Mouse (Mus musculus) stomach, postnatal 0 days (tissue): ENCODE measurements around the gene Olfr917. TPM values are rescaled to one million over a fixed set of nuclear protein-coding genes. Genes with fewer than 3 reads are reported as not detected.

Experiments
- ATAC-seq: fragments of 200-750 bp; cut with Nextera tagmentation; 2 replicates; pipeline ENCODE4 v1.8.0; 2017; ENCODE audit not compliant: low FRiP score, low TSS enrichment
- DNase-seq: peaks from one replicate; pipeline ENCODE4 v3.0.0-alpha.2; 2016; ENCODE audit warnings: low spot score
- H3K27ac ChIP-seq: fragments of 300-500 bp; sonication (generic); replicated peaks from 2 replicates; pipeline ENCODE4 v1.5.1; 2014; ENCODE audit warnings: mild to moderate bottlenecking, control low read depth
- H3K27me3 ChIP-seq: fragments of 300-500 bp; sonication (generic); 2 replicates; pipeline ENCODE4 v1.6.1; 2014; ENCODE audit warnings: low read length; ENCODE audit not compliant: control insufficient read depth, insufficient read depth
- H3K36me3 ChIP-seq: fragments of 300-500 bp; sonication (generic); 2 replicates; pipeline ENCODE4 v1.6.1; 2014; ENCODE audit warnings: low read length, mixed read lengths; ENCODE audit not compliant: control insufficient read depth, insufficient read depth
- H3K4me1 ChIP-seq: fragments of 300-500 bp; sonication (generic); replicated peaks from 2 replicates; pipeline ENCODE4 v1.6.1; 2014; ENCODE audit warnings: antibody characterized with exemption; ENCODE audit not compliant: control insufficient read depth, insufficient read depth
- H3K4me2 ChIP-seq: fragments of 300-500 bp; sonication (generic); replicated peaks from 2 replicates; pipeline ENCODE4 v1.6.1; 2014; ENCODE audit warnings: low read depth, mild to moderate bottlenecking, control low read depth, moderate library complexity
- H3K4me3 ChIP-seq: fragments of 300-500 bp; sonication (generic); 2 replicates; pipeline ENCODE4 v1.5.1; 2014; ENCODE audit warnings: low read depth, low read length, control low read depth
- H3K9ac ChIP-seq: fragments of 300-500 bp; sonication (generic); 2 replicates; pipeline ENCODE4 v1.6.1; 2014; ENCODE audit warnings: mild to moderate bottlenecking, low read length, control low read depth, mixed read lengths
- H3K9me3 ChIP-seq: fragments of 300-500 bp; sonication (generic); 2 replicates; pipeline ENCODE4 v1.6.1; 2016; ENCODE audit warnings: low read length; ENCODE audit not compliant: control insufficient read depth
- CTCF ChIP-seq: IDR thresholded peaks from 2 replicates; pipeline ENCODE4 v1.5.1; 2016; ENCODE audit warnings: antibody characterized with exemption, low read depth, mild to moderate bottlenecking, moderate library complexity
- EP300 ChIP-seq: optimal IDR thresholded peaks from 2 replicates; pipeline ENCODE3; 2016; ENCODE audit warnings: antibody characterized with exemption
- WGBS: fragments of 180-500 bp; shearing (Covaris S2); extraction: QIAGEN DNeasy Blood & Tissue Kit; methylation state at CpG from one replicate; pipeline ENCODE4 v1.1.7; 2014; 5-methylcytosine and 5-hydroxymethylcytosine counted together
- polyA plus RNA-seq: library from polyadenylated mRNA; unstranded; fragments of >200 nt; fragmentation: Nextera tagmentation; extraction: Ambion mirVana; gene quantifications from 2 replicates; pipeline ENCODE4 v1.2.1, GENCODE M21; 2015

The Olfr917 gene
- not detected in 2 replicates for polyA plus RNA-seq

GRCm38 (mm10) chr9:38665742-38666141, at the start of gene Olfr917:
Gene Olfr917 (minus strand): TSS chr9:38665842.
- Histone ChIP-seq H3K9me3 (no peaks in the 10 kb centered on the region), H3K9ac (no peak within 1 kb of the TSS), H3K27ac (no peak within 1 kb of the TSS), H3K4me2 (no peak within 1 kb of the TSS), H3K4me3 (no peak within 1 kb of the TSS), H3K4me1 (no peaks in the 10 kb centered on the region), H3K36me3 (no peaks in the 10 kb centered on the region), H3K27me3 (no peaks in the 10 kb centered on the region)
- TF ChIP-seq EP300 (no peak), CTCF (no peak)
- 48% methylated on average over 1 of the region's 1 CpGs for WGBS
- DNase-seq (no peak), ATAC-seq (no peak)

DNA sequence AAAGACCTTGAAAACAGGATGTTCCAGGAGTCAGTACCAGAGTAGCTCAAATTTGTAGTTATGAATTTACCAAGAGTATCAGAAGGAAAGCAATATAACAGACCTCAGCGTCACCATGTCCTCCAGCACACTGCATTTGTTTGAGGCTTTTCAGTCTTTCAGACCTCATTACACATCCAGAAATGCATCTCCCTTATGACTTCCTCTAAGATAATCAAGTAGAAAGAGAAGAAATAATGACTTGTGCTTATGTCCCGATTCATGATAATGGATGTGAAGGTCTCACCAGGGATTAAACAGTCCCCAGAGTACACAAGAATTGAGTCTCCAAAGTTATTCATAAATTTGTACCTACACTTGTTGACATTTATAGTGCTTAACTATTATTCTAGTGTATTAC, 8.9 kb upstream of the Olfr917 start, which contains the start of gene Olfr918:
Gene Olfr918 (minus strand): TSS at position 101 of the 400 bp plus-strand sequence.
- TF ChIP-seq CTCF (no peak), EP300 (no peak)
- Histone ChIP-seq H3K9ac (no peak within 1 kb of the TSS), H3K27me3 (no peaks in the 10 kb centered on the region), H3K4me1 (no peaks in the 10 kb centered on the region), H3K9me3 (no peaks in the 10 kb centered on the region), H3K27ac (no peak within 1 kb of the TSS), H3K4me3 (no peak within 1 kb of the TSS), H3K36me3 (no peaks in the 10 kb centered on the region), H3K4me2 (no peak within 1 kb of the TSS)
- DNase-seq: no peak
- ATAC-seq: no peak
- 79% methylated on average over 2 of the region's 2 CpGs for WGBS

DNA sequence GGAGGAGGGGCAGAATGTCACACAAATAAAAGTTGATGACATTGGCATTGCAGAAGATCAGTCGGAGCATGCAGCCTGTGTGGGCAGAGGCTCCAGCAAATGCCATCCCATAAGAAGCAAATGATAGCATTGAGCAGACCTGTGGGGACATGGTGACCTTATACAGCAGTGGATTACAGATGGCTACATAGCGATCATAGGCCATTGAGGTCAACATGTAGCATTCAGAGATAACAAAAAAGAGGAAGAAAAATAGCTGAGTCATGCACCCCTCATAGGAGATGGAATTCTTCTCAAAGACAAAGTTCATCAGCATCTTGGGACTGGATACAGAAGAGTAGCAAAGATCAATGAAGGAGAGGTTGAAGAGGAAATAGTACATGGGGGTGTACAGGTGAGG, 7.2 kb upstream of the Olfr917 start:
- Histone ChIP-seq H3K36me3 (no peaks in the 10 kb centered on the region), H3K4me1 (no peaks in the 10 kb centered on the region), H3K4me3 (no peak overlapping the region), H3K9me3 (no peaks in the 10 kb centered on the region), H3K9ac (no peak overlapping the region), H3K27me3 (no peaks in the 10 kb centered on the region), H3K27ac (no peak overlapping the region), H3K4me2 (no peak overlapping the region)
- ATAC-seq (no peak), DNase-seq (no peak)
- WGBS: 71% methylated on average over 2 of the region's 2 CpGs
- TF ChIP-seq CTCF: no peak
- TF ChIP-seq EP300: no peak

DNA sequence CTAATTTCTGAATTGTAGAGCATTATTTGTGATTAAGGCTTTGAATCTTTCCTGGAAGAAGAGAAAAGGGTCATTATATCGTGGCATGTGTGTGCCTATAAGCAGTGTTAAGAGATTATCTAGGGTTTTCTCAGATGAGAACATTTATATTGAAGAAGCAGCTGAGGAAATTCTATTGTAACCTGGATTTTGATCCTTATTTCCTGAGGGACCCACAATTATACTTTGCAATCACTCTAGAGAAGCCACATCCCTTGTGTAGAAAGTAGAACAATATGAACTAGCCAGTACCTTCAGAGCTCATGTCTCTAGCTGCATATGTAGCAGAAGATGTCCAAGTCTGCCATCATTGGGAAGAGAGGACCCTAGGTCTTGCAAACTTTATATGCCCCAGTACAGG, 5.9 kb downstream of the Olfr917 start, which contains the start of gene Olfr916:
Gene Olfr916 (minus strand): TSS at position 101 of the 400 bp plus-strand sequence.
- Histone ChIP-seq H3K4me2 (no peak within 1 kb of the TSS), H3K9ac (no peak within 1 kb of the TSS), H3K27me3 (no peaks in the 10 kb centered on the region), H3K27ac (no peak within 1 kb of the TSS), H3K4me3 (no peak within 1 kb of the TSS), H3K4me1 (no peaks in the 10 kb centered on the region), H3K9me3 (no peaks in the 10 kb centered on the region), H3K36me3 (no peaks in the 10 kb centered on the region)
- DNase-seq (no peak), ATAC-seq (no peak)
- 57% methylated on average over 1 of the region's 1 CpGs for WGBS
- TF ChIP-seq CTCF (no peak), EP300 (no peak)

GRCm38 (mm10) chr9:38632406-38632805, 33.2 kb downstream of the Olfr917 start:
- Histone ChIP-seq H3K27me3 (no peaks in the 10 kb centered on the region), H3K9me3 (no peaks in the 10 kb centered on the region), H3K9ac (no peak overlapping the region), H3K4me1 (no peaks in the 10 kb centered on the region), H3K36me3 (no peaks in the 10 kb centered on the region), H3K27ac (no peak overlapping the region), H3K4me3 (no peak overlapping the region), H3K4me2 (no peak overlapping the region)
- 78% methylated on average over 4 of the region's 4 CpGs for WGBS
- no peak for ATAC-seq
- DNase-seq: no peak
- no peak for TF ChIP-seq CTCF
- no peak for TF ChIP-seq EP300

Other genes starting within 250 kb of the Olfr917 start
- gene Olfr901, start 236.4 kb downstream of the Olfr917 start, polyA plus RNA-seq: not detected in 2 replicates
- gene Olfr902, start 218.2 kb downstream of the Olfr917 start, polyA plus RNA-seq: not detected in 2 replicates
- not detected in 2 replicates for gene Olfr904, start 202.7 kb downstream of the Olfr917 start, polyA plus RNA-seq
- not detected in 2 replicates for gene Olfr905, start 194.7 kb downstream of the Olfr917 start, polyA plus RNA-seq
- not detected in 2 replicates for gene Olfr906, start 178.8 kb downstream of the Olfr917 start, polyA plus RNA-seq
- not detected in 2 replicates for gene Olfr907, start 170.0 kb downstream of the Olfr917 start, polyA plus RNA-seq
- not detected in 2 replicates for gene Olfr911-ps1, start 144.3 kb downstream of the Olfr917 start, polyA plus RNA-seq
- gene Olfr910, start 128.0 kb downstream of the Olfr917 start, polyA plus RNA-seq: not detected in 2 replicates
- gene Olfr912, start 85.7 kb downstream of the Olfr917 start, polyA plus RNA-seq: 0.01 TPM in 1 of 2 replicates, not detected in the other
- gene Olfr913, start 73.1 kb downstream of the Olfr917 start, polyA plus RNA-seq: 0.04 TPM in 1 of 2 replicates, not detected in the other
- not detected in 2 replicates for gene Olfr914, start 60.7 kb downstream of the Olfr917 start, polyA plus RNA-seq
- gene Olfr916, start 6.0 kb downstream of the Olfr917 start, polyA plus RNA-seq: 0.02 TPM in 1 of 2 replicates, not detected in the other
- not detected in 2 replicates for gene Olfr918, start 8.8 kb upstream of the Olfr917 start, polyA plus RNA-seq
- gene Olfr919, start 37.8 kb upstream of the Olfr917 start, polyA plus RNA-seq: not detected in 2 replicates
- gene Vwa5a, start 52.4 kb upstream of the Olfr917 start, polyA plus RNA-seq: 17.1 and 18.2 TPM in 2 replicates
- 0.06 and 0.11 TPM in 2 replicates for gene Olfr920, start 86.5 kb upstream of the Olfr917 start, polyA plus RNA-seq
- not detected in 2 replicates for gene Olfr921, start 107.2 kb upstream of the Olfr917 start, polyA plus RNA-seq
- not detected in 2 replicates for gene Olfr922, start 148.8 kb upstream of the Olfr917 start, polyA plus RNA-seq
- not detected in 2 replicates for gene Olfr923, start 160.7 kb upstream of the Olfr917 start, polyA plus RNA-seq
- gene Olfr924, start 178.6 kb upstream of the Olfr917 start, polyA plus RNA-seq: not detected in 2 replicates
- not detected in 2 replicates for gene Olfr26, start 189.2 kb upstream of the Olfr917 start, polyA plus RNA-seq
- gene Olfr926, start 211.3 kb upstream of the Olfr917 start, polyA plus RNA-seq: not detected in 2 replicates